Mouse (Mus musculus) lung, postnatal 0 days (tissue): ENCODE measurements at regions not wholly inside any gene's neighbourhood (a gene's known extent, or its start where the extent isn't known, plus 50 kb on each side); places are given as distances from the start of the nearest gene placed in this dataset.

Experiments
- CTCF ChIP-seq: IDR thresholded peaks from 2 replicates; pipeline ENCODE4 v1.5.1; 2016; ENCODE audit warnings: antibody characterized with exemption, mild to moderate bottlenecking
- EP300 ChIP-seq: IDR thresholded peaks from 2 replicates; pipeline ENCODE4 v1.6.1; 2016; ENCODE audit warnings: antibody characterized with exemption, mild to moderate bottlenecking, control low read depth

DNA sequence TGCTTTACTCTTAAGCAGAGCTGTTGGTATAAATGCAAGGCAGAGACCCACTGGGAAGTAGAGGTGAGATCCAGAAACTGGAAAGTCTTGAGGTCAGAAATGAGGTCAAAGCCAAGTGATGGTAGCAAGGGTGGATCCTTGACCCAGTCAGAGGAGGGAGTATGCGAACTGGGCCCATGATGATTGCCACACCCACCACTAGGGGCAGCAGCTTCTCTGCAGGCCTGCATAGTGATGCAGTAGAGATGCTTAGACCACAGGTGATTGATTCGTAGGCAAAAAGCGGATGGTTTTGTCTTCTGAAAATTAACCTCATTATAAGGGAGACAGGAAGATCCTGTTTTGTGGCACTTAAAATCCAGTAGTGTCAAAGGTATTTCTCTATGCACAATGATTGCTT lies 59.6 kb upstream of the Ripply2 start:
- TF ChIP-seq EP300, result no peak
- peak; percentile 49 for TF ChIP-seq CTCF
